Mouse (Mus musculus) thymus, adult 2 months (tissue): ENCODE measurements around the gene Pde4d. TPM values are rescaled to one million over a fixed set of nuclear protein-coding genes. Genes with fewer than 3 reads are reported as not detected.

Experiments
- DNase-seq: peaks from one replicate; pipeline ENCODE4 v3.0.0; 2021
- H3K27ac ChIP-seq: fragments of 200-500 bp; 2 replicates; pipeline ENCODE4 v1.5.1; 2012; ENCODE audit warnings: low read length, control low read depth; ENCODE audit not compliant: control insufficient read depth, insufficient read depth
- H3K27me3 ChIP-seq: fragments of 200-500 bp; 2 replicates; pipeline ENCODE4 v1.6.1; 2012; ENCODE audit warnings: mild to moderate bottlenecking, low read length, moderate library complexity, mixed read lengths; ENCODE audit not compliant: control insufficient read depth, insufficient read depth
- H3K36me3 ChIP-seq: fragments of 200-500 bp; 2 replicates; pipeline ENCODE4 v1.6.1; 2012; ENCODE audit warnings: mild to moderate bottlenecking, low read length, moderate library complexity; ENCODE audit not compliant: control insufficient read depth, insufficient read depth
- H3K4me1 ChIP-seq: fragments of 200-500 bp; replicated peaks from 2 replicates; pipeline ENCODE4 v1.6.1; 2012; ENCODE audit warnings: low read length; ENCODE audit not compliant: control insufficient read depth, insufficient read depth
- H3K4me3 ChIP-seq: fragments of 200-500 bp; 2 replicates; pipeline ENCODE4 v1.5.1; 2012; ENCODE audit warnings: mild to moderate bottlenecking, low read length, control low read depth, moderate library complexity; ENCODE audit not compliant: control insufficient read depth, insufficient read depth
- CTCF ChIP-seq: fragments of 200-500 bp; IDR thresholded peaks from 2 replicates; pipeline ENCODE4 v1.5.1; 2012; ENCODE audit warnings: mild to moderate bottlenecking, control low read depth, low read length, moderate library complexity, borderline replicate concordance; ENCODE audit not compliant: control insufficient read depth, poor library complexity, insufficient read depth; ENCODE audit errors: extremely low read depth
- POLR2A ChIP-seq: fragments of 200-500 bp; IDR thresholded peaks from 2 replicates; pipeline ENCODE4 v1.6.1; 2012; ENCODE audit warnings: mild to moderate bottlenecking, low read length, control low read depth, moderate library complexity; ENCODE audit not compliant: control insufficient read depth, poor library complexity, insufficient read depth; ENCODE audit errors: extremely low read depth
- WGBS: fragments of 180-500 bp; shearing (Covaris S2); methylation state at CpG from one replicate; pipeline ENCODE4 v1.1.7; 2018; 5-methylcytosine and 5-hydroxymethylcytosine counted together
- polyA plus RNA-seq: library from polyadenylated mRNA; depleted of rRNA; stranded (reverse); fragments of >200 nt; gene quantifications from 2 replicates; pipeline ENCODE4 v1.2.3, GENCODE M21; 2012

The Pde4d gene
- polyA plus RNA-seq, 1 experiment = 35.2 TPM

GRCm38 (mm10) chr13:108900160-108900559 lies 450.4 kb downstream of the Pde4d start:
- Histone ChIP-seq H3K4me3 (no peak overlapping the region), H3K27me3 (no peaks in the 10 kb centered on the region), H3K27ac (no peak overlapping the region), H3K4me1 (no peaks in the 10 kb centered on the region), H3K36me3 (no peaks in the 10 kb centered on the region)
- no peak for DNase-seq
- WGBS = 95% methylated on average over 5 of the region's 5 CpGs
- no peak for TF ChIP-seq POLR2A
- no peak for TF ChIP-seq CTCF

GRCm38 (mm10) chr13:108905121-108905520 lies 455.4 kb downstream of the Pde4d start:
- Histone ChIP-seq H3K27me3 (no peaks in the 10 kb centered on the region), H3K36me3 (no peaks in the 10 kb centered on the region), H3K27ac (no peak overlapping the region), H3K4me3 (no peak overlapping the region), H3K4me1 (no peaks in the 10 kb centered on the region)
- TF ChIP-seq POLR2A (no peak), CTCF (no peak)
- 90% methylated on average over 2 of the region's 2 CpGs for WGBS
- no peak for DNase-seq

- no peaks in the 10 kb centered on the region for H3K4me1 ChIP-seq
- TF ChIP-seq CTCF = no peak
- no peak for TF ChIP-seq POLR2A
- no peak for DNase-seq
- 63% methylated on average over 2 of the region's 2 CpGs for WGBS
- no peak overlapping the region for H3K4me3 ChIP-seq
- no peak overlapping the region for H3K27ac ChIP-seq
- H3K27me3 ChIP-seq = no peaks in the 10 kb centered on the region
- H3K36me3 ChIP-seq = no peaks in the 10 kb centered on the region
Measured at GRCm38 (mm10) chr13:108909193-108909592, 459.4 kb downstream of the Pde4d start.

DNA sequence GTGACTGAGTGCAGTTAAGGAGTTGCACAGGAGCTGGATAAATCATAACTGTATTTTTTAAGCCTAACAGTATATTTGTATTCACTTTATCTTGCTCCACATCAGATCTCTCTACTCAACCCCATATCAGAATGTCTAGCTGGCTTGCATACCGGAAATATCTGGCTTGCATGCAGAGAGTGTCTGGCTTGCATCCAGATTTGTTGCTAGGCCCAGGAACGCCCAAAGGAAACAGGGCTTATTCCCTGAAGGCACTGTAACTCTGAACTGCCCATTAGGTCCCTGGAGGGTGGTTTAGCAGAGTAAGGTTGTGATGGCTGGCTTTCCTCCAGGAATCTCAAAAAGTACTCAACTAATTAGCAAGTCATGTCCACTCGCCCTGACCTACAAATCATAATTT lies 464.9 kb downstream of the Pde4d start:
- Histone ChIP-seq H3K4me3 (no peak overlapping the region), H3K27ac (no peak overlapping the region), H3K27me3 (no peaks in the 10 kb centered on the region), H3K4me1 (no peaks in the 10 kb centered on the region), H3K36me3 (no peaks in the 10 kb centered on the region)
- TF ChIP-seq CTCF = no peak
- DNase-seq = no peak
- WGBS = 83% methylated on average over 3 of the region's 3 CpGs

DNA sequence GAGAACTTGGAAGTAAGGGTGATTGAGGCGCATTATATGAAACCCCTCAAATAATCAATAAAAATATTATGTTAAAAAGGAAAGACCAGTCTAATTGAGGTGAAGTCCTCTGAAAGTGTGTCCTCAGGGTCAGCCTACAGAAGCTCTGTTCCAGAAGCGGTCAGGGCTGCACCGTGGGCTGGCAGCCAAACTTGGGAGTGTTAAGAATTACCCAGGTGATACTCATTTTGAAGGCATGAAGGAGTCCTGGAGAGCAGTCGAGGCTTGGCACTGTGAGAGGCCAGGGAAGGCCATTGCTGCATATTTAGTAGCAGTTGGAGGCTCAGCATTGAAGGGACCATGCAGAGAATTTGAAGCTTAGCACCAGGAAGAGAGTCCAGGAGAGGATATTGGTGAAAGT lies 471.4 kb downstream of the Pde4d start:
- Histone ChIP-seq H3K4me3 (no peak overlapping the region), H3K27ac (no peak overlapping the region), H3K4me1 (no peaks in the 10 kb centered on the region), H3K27me3 (no peaks in the 10 kb centered on the region), H3K36me3 (no peaks in the 10 kb centered on the region)
- DNase-seq = no peak
- TF ChIP-seq CTCF (no peak), POLR2A (no peak)
- WGBS = 93% methylated on average over 4 of the region's 4 CpGs

DNA sequence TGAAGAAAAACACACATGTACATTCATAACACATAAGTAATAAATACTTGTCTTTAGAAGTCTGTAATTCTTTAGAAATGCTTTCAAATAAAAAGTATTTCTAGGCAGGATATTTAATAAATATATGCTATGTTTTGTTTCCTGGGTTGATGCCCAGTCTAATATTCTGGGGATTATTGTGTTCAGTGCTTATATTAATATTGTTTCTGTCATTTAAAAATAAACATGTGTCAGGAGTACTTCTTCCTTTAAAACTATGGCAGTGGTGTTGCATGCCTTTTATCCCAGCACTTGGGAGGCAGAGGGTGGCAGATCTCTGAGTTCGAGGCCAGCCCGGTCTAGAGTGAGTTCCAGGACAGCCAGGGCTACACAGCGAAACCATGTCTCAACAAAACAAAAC lies 485.1 kb downstream of the Pde4d start:
- 97% methylated on average over 3 of the region's 3 CpGs for WGBS
- DNase-seq = no peak
- Histone ChIP-seq H3K4me1 (no peaks in the 10 kb centered on the region), H3K36me3 (no peaks in the 10 kb centered on the region), H3K27me3 (no peaks in the 10 kb centered on the region), H3K27ac (no peak overlapping the region), H3K4me3 (no peak overlapping the region)
- no peak for TF ChIP-seq POLR2A

DNA sequence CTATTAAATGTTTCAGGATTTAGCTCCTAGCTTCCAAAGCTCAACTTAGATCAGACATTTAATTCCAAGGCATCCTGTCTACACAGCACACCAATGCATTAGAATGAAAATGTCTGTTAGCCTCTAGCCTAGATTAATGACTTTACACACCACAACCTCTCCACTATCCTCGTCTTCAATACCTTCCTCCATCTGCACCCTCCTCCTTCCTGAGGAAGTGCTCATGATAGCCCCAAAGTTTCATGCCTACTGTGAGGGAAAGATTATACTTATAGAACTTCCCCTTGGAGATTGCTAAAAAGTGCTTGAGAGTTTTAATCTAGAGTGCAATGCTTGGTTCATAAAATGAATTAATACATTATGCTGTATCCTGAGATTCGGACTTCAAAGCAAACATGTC lies 487.5 kb downstream of the Pde4d start:
- no peaks in the 10 kb centered on the region for H3K4me1 ChIP-seq
- TF ChIP-seq POLR2A (no peak), CTCF (no peak)
- H3K4me3 ChIP-seq = no peak overlapping the region
- H3K27me3 ChIP-seq = no peaks in the 10 kb centered on the region
- no peak for DNase-seq
- no peaks in the 10 kb centered on the region for H3K36me3 ChIP-seq
- no peak overlapping the region for H3K27ac ChIP-seq
- 31% methylated on average over 2 of the region's 2 CpGs for WGBS
